Mouse (Mus musculus) lung, embryonic 14.5 days (tissue): ENCODE measurements at regions not wholly inside any gene's neighbourhood (a gene's known extent, or its start where the extent isn't known, plus 50 kb on each side); places are given as distances from the start of the nearest gene placed in this dataset.

Source experiments
- ATAC-seq: fragments of 200-750 bp; cut with Nextera tagmentation; 2 replicates; pipeline ENCODE4 v1.8.0; 2017; ENCODE audit warnings: mild to moderate bottlenecking, moderate TSS enrichment, moderate library complexity; ENCODE audit not compliant: insufficient read depth
- DNase-seq: peaks from one replicate; pipeline ENCODE4 v3.0.0-alpha.2; 2015
- H3K27ac ChIP-seq: fragments of 300-500 bp; sonication (generic); 2 replicates; pipeline ENCODE4 v1.5.1; 2014; ENCODE audit warnings: low read depth, mild to moderate bottlenecking, moderate library complexity
- H3K27me3 ChIP-seq: fragments of 300-500 bp; sonication (generic); 2 replicates; pipeline ENCODE4 v1.6.1; 2014; ENCODE audit warnings: low read length, control low read depth; ENCODE audit not compliant: insufficient read depth
- H3K36me3 ChIP-seq: fragments of 300-500 bp; sonication (generic); 2 replicates; pipeline ENCODE4 v1.6.1; 2014; ENCODE audit warnings: control low read depth; ENCODE audit not compliant: insufficient read depth
- H3K4me1 ChIP-seq: fragments of 300-500 bp; sonication (generic); 2 replicates; pipeline ENCODE4 v1.6.1; 2014; ENCODE audit warnings: antibody characterized with exemption, control low read depth; ENCODE audit not compliant: insufficient read depth
- H3K4me2 ChIP-seq: fragments of 300-500 bp; sonication (generic); 2 replicates; pipeline ENCODE4 v1.6.1; 2014; ENCODE audit warnings: mild to moderate bottlenecking
- H3K4me3 ChIP-seq: fragments of 300-500 bp; sonication (generic); 2 replicates; pipeline ENCODE4 v1.5.1; 2014; ENCODE audit warnings: low read depth, low read length
- H3K9ac ChIP-seq: fragments of 300-500 bp; sonication (generic); 2 replicates; pipeline ENCODE4 v1.6.1; 2014
- H3K9me3 ChIP-seq: fragments of 300-500 bp; sonication (generic); 2 replicates; pipeline ENCODE4 v1.6.1; 2016; ENCODE audit warnings: low read depth, low read length, control low read depth
- CTCF ChIP-seq: IDR thresholded peaks from 2 replicates; pipeline ENCODE4 v1.5.1; 2016; ENCODE audit warnings: antibody characterized with exemption, low read depth
- WGBS: fragments of 180-500 bp; shearing (Covaris S2); extraction: QIAGEN DNeasy Blood & Tissue Kit; methylation state at CpG from one replicate; pipeline ENCODE4 v1.1.7; 2014; 5-methylcytosine and 5-hydroxymethylcytosine counted together

GRCm38 (mm10) chr12:77179138-77179537 lies 58.8 kb upstream of the Fut8 start:
- Histone ChIP-seq H3K9me3 (no peaks in the 10 kb centered on the region), H3K4me3 (no peak overlapping the region), H3K4me1 (no peaks in the 10 kb centered on the region; the same call in 1 of the 2 replicates), H3K27me3 (no peaks in the 10 kb centered on the region), H3K4me2 (no peak overlapping the region), H3K36me3 (no peaks in the 10 kb centered on the region), H3K27ac (no peak overlapping the region), H3K9ac (no peak overlapping the region)
- WGBS, result 87% methylated on average over 7 of the region's 7 CpGs
- DNase-seq, result no peak
- no peak for ATAC-seq
- no peak for TF ChIP-seq CTCF

- peak overlapping the region; percentile 68 for H3K27ac ChIP-seq
- WGBS, result 18% methylated on average over 15 of the region's 15 CpGs
- no peak for TF ChIP-seq CTCF
- no peaks in the 10 kb centered on the region for H3K27me3 ChIP-seq
- no peak overlapping the region for H3K4me3 ChIP-seq
- no peaks in the 10 kb centered on the region for H3K9me3 ChIP-seq
- DNase-seq (peak; percentile 68), ATAC-seq (peak; percentile 79)
- peak overlapping the region; percentile 41 for H3K4me2 ChIP-seq
- H3K36me3 ChIP-seq, result no peaks in the 10 kb centered on the region
- no peaks in the 10 kb centered on the region; the same call in 1 of the 2 replicates for H3K4me1 ChIP-seq
- no peak overlapping the region for H3K9ac ChIP-seq
Measured at GRCm38 (mm10) chr12:77177811-77178578, 59.9 kb upstream of the Fut8 start.

GRCm38 (mm10) chr12:77177303-77177702 lies 60.6 kb upstream of the Fut8 start:
- no peak overlapping the region for H3K4me3 ChIP-seq
- H3K9me3 ChIP-seq, result no peaks in the 10 kb centered on the region
- DNase-seq, result peak; percentile 45
- H3K27me3 ChIP-seq, result no peaks in the 10 kb centered on the region
- H3K36me3 ChIP-seq, result no peaks in the 10 kb centered on the region
- TF ChIP-seq CTCF, result no peak
- H3K27ac ChIP-seq, result no peak overlapping the region
- no peak overlapping the region for H3K9ac ChIP-seq
- no peak for ATAC-seq
- no peak overlapping the region for H3K4me2 ChIP-seq
- 41% methylated on average over 3 of the region's 3 CpGs for WGBS
- H3K4me1 ChIP-seq, result no peaks in the 10 kb centered on the region; the same call in 1 of the 2 replicates

- Histone ChIP-seq H3K4me2 (no peak overlapping the region), H3K9me3 (no peaks in the 10 kb centered on the region), H3K4me3 (no peak overlapping the region), H3K36me3 (no peaks in the 10 kb centered on the region), H3K27ac (no peak overlapping the region), H3K27me3 (no peaks in the 10 kb centered on the region), H3K9ac (no peak overlapping the region), H3K4me1 (no peaks in the 10 kb centered on the region; the same call in 1 of the 2 replicates)
- no peak for ATAC-seq
- TF ChIP-seq CTCF, result no peak
- DNase-seq, result no peak
Measured at GRCm38 (mm10) chr12:77174032-77174431, 63.9 kb upstream of the Fut8 start.

GRCm38 (mm10) chr12:77172540-77172939 lies 65.4 kb upstream of the Fut8 start:
- H3K4me2 ChIP-seq, result no peak overlapping the region
- no peaks in the 10 kb centered on the region for H3K36me3 ChIP-seq
- no peak overlapping the region for H3K9ac ChIP-seq
- ATAC-seq (no peak), DNase-seq (no peak)
- H3K4me3 ChIP-seq, result no peak overlapping the region
- no peak for TF ChIP-seq CTCF
- WGBS, result 92% methylated on average over 2 of the region's 2 CpGs
- no peaks in the 10 kb centered on the region for H3K27me3 ChIP-seq
- H3K9me3 ChIP-seq, result no peaks in the 10 kb centered on the region
- H3K27ac ChIP-seq, result no peak overlapping the region
- H3K4me1 ChIP-seq, result no peaks in the 10 kb centered on the region

GRCm38 (mm10) chr12:77170257-77170656 lies 67.7 kb upstream of the Fut8 start:
- Histone ChIP-seq H3K4me3 (no peak overlapping the region), H3K4me2 (no peak overlapping the region), H3K9me3 (no peaks in the 10 kb centered on the region), H3K4me1 (no peaks in the 10 kb centered on the region), H3K27ac (no peak overlapping the region), H3K27me3 (no peaks in the 10 kb centered on the region), H3K36me3 (no peaks in the 10 kb centered on the region), H3K9ac (no peak overlapping the region)
- 78% methylated on average over 5 of the region's 5 CpGs for WGBS
- TF ChIP-seq CTCF, result no peak
- DNase-seq (no peak), ATAC-seq (no peak)

- Histone ChIP-seq H3K4me3 (no peak overlapping the region), H3K9me3 (no peaks in the 10 kb centered on the region), H3K9ac (no peak overlapping the region), H3K27me3 (no peaks in the 10 kb centered on the region), H3K36me3 (no peaks in the 10 kb centered on the region), H3K4me2 (no peak overlapping the region), H3K27ac (no peak overlapping the region), H3K4me1 (no peaks in the 10 kb centered on the region)
- WGBS, result 79% methylated on average over 1 of the region's 1 CpGs
- DNase-seq, result no peak
- no peak for TF ChIP-seq CTCF
- no peak for ATAC-seq
Measured at GRCm38 (mm10) chr12:77168367-77168766, 69.6 kb upstream of the Fut8 start.
